Mouse (Mus musculus) fat pad, adult 2 months (tissue): Measurements from ENCODE around the gene Gm37419.

ENCODE experiments used
- DNase-seq: peaks from one replicate; pipeline ENCODE4 v3.0.0-alpha.2; 2011; ENCODE audit warnings: low read depth, low spot score; ENCODE audit errors: extremely low read depth

The Gm37419 gene

DNA sequence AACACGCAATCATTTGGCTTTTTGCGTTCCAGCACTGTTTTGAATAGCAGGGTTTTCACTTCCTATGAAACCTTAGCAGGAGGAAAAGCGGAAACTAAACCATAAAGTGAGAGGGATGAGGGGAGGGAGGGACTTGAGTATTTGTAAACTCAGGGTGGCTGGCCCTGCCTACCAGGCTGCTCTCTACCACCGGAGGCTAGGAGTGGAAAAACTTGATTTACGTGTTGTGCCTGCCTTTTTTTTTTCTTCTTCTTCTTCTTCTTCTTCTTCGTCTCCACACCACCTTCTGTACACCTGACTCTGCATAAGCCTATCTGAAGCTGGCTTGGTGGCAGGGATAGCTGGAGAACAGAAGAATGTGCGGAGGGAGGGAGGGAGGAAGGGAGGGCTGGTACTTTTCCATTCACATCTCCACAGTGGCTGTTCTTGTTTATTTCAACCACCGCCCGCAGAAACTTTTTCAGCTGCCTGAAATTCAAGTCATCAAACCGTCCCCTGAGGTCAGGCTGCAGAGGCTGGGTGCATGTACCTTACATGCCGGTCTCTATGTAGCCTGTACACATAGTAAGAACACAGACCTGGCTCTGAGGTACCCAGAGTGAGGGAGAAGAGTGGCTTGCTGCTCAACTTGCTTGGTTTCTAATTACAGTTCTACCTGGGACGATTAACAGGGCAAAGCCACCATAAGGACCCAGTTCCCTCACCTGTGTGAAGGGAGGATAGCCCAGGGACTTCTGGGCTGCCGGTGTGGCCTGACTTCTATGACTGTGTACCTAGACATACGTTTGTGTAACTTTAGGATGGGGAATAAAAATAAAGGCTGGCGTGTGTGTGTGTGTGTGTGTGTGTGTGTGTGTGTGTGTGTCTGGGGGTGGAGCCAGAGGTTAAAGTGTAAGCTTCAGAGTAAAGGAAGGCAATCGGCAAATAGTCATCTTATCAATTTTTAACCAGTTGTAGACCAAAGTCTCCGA, 5.4 kb downstream of the Gm37419 start:
- no peak for DNase-seq

DNA sequence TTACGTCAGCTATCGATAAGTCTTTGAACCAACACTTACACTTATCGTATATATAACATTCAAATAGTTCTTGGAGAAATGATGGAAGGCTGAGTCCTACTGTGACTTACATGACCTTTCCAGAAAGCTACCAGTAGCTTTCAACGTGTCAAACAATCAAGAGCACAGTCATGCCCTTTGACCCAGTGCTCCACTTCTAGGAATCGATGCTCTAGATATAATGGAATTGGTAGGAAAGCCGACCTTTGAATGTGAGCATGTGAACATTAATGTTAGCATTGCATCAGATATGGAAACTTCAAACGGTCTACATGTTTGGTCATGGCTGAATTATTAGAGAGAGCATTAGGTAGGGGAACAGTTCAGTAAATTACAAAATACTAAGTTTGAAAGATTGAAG, 8.1 kb downstream of the Gm37419 start:
- DNase-seq, result no peak

GRCm38 (mm10) chr16:23997228-23997627, 8.9 kb downstream of the Gm37419 start:
- no peak for DNase-seq

DNA sequence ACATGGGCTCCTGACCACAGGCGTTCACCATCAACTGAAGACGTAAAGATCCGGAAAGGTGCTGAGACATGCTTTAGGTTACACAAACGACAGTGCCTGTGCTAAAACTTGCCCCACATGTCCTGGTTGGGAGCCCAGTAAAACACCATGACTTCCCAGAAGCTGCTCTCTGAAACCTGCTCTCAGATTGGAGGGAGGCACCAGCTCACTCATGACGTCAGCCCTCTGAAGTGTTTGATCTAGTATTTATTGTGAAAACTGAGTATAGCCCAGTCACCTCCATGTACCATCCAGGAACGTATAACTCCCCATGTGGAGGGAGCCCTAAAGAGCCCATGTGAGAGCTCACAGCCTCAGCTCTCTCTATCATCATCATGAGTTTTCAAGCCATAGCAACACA, 9.6 kb downstream of the Gm37419 start:
- DNase-seq, result no peak

- DNase-seq, result peak; percentile 83
Observed at GRCm38 (mm10) chr16:24005928-24006327, 17.6 kb downstream of the Gm37419 start.

DNA sequence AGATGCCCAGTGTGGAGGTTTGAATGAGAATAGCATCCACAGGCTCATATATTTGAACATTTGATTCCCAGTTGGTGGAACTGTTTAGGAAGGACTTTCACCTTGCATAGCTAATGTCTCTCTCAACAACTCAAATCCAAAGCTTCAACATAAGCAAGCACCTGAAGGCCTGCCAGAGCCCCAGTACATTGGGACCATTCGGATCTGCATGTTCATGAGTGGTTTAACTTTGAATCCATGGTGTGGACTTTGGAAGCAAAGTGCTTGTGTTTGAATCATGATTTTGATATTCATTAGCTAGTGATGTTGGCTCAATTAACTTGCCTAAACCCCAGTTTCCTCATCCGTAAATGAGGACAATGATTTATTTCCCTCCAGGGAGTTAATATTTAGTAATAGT, 21.6 kb downstream of the Gm37419 start:
- DNase-seq, result no peak

GRCm38 (mm10) chr16:24011306-24011705, 23.0 kb downstream of the Gm37419 start:
- no peak for DNase-seq

DNA sequence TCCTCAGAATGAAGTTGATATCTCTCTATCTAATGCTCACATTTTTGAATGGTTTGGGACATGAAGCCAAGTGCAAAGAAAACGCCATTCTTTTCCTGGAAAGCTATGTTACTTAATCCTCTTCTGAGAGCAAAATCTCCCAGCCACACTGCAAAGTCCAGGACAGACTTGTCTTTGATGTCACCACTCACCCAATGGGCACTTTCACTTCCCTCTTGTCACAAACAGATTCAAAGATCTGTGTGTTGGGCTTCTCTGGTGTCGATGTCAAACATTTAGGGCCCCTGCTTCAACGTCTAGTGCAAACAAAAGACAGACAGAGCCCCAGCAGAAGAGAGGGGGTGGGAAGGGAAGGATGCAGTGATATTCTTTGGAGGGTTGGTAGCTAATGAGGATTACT, 23.8 kb downstream of the Gm37419 start:
- DNase-seq, result no peak

DNA sequence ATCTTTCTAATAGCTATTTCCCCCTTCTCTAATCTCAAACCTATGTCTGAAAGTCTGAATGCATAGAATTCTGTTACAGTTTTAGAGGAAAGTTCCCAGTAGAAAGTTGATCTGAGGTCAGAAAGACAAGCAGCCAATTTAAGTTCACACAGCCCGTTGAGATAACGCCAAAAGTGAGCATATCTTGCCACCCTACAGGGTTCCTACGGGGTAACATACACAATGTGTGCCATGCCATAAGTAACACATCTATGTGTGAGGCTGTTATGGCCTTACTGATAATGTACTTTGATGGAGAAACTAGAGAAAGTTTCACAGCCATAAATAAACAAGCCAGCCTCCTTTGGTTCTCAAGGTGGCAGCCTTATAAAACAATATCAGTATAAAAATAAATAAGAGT, 26.1 kb downstream of the Gm37419 start:
- DNase-seq, result no peak

DNA sequence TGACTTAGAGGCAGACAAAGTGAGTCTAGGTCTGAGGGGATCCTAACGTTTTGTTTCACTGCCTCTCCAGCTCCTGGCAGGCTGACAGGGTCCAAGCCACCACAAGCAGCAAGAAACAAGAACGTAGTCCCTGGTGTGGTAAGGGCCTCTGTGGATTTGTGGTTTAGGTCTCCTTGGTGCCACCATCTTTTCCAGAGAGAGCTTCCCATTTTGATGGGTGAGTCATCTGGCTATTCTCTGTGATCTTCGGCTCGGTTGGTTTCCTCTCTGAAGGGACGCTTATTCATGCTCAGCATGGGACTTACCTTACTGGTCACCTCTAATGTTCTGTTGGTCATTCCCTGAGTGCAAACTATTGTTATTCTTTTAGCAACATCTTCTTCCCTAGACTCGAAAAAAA, 28.0 kb downstream of the Gm37419 start:
- no peak for DNase-seq

DNA sequence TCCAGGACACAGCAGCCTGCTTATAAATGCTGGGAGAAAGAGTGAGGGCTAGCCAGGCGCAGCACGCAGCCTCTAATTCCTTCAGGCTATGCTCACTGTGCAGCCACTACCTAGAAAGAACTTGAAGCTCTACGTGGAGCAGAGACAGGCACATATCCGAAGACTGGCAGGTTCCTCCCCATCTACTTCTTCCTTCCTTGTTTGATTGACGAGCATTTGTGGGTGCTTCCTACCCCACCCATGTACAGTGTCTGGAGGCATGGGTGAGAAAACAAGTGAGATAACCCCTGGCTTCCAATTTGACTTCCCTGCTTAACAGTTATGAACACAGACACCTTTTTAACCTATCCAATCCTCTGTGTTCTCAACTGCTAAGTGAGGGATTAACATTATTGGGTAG, 28.5 kb downstream of the Gm37419 start:
- DNase-seq, result no peak

DNA sequence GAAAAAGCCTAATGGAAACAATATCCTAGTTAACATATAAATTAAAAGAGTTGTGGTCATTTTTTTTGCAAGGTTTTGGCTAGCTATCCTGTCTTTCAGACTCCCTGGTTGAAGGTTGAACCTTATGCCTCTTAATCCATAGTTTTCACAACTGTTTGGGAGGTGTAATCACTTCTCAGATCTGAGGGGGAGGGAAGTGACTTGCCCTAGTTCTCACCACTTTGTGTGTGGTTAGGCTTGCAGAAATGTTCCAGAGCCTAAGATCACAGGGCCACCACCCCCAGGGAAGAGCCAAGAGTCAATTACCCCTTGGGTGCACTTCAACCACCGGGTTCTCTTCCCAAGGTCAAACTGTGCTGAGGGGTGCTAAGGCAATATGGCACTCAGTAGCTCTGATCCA, 33.4 kb downstream of the Gm37419 start:
- peak; percentile 74 for DNase-seq

DNA sequence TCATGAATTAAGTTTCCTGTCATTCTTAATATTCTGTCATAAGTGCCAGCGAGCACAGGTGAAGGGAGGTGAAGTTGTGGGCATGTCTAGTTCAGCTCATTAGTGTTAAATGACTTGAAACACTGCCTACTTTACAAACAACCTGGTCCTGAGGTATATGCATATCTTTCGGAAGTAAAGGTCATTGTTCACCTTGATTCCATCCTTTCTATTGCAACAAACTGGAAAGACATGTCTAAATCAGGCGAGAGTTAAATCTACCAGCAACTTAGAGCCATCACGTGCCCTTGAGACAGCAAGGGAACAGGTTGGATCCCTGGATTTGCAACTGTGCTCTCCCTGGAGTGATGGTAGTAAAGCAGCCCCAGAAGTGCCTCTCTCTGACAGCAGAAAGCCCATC, 34.3 kb downstream of the Gm37419 start:
- peak; percentile 79 for DNase-seq

DNA sequence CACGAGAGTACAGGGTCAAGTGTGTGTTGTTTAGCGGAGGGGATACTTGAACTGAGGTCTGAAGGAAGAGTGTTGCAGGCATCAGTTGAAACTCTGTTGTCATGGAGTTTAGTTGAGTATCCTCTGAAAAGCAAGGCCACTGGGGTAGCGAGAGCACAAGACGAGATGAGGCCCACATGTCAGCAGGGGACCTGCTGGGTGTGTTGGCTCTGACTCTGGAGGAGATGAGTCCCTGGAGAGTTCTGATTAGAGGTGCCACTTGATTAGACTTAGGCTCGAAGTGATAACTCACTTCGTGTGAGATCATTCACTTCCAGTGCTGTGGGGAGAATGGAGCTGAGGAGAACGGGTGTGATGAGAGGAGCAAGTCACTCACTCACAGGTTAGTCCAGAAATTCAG, 37.2 kb downstream of the Gm37419 start:
- no peak for DNase-seq

DNA sequence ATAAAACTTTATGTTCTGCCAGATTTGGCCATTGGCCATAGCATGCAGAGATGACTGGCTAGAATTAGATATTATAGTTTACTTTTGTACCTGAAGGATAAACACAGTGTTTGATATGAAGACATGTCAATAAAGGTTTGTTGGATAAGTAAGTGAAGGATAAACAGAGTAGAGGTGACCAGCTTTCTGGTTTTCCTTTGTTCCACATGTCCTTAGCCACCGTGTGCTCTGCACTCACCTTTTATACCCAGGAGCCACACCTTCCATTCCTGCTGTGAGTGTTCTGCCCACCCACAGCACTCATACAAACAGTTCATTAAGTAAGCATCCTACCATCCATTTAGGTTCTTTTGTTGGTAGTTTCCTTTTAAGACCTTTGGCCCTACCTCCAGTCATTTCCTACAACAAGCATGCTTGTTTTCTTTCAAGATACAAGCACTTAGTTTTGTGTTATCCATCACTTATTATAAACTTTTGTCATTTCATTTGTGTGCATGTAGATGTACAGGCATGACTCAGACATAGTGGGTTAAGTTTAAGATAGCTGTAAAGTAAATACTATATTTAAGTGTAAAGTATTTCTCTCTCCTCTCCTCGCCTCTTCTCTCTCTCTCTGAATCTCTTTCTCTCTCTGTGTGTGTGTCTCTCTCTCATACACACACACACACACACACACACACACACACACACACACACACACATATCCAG, 41.8 kb downstream of the Gm37419 start:
- no peak for DNase-seq

- DNase-seq, result no peak
Observed at GRCm38 (mm10) chr16:24033259-24033658, 45.0 kb downstream of the Gm37419 start.

DNA sequence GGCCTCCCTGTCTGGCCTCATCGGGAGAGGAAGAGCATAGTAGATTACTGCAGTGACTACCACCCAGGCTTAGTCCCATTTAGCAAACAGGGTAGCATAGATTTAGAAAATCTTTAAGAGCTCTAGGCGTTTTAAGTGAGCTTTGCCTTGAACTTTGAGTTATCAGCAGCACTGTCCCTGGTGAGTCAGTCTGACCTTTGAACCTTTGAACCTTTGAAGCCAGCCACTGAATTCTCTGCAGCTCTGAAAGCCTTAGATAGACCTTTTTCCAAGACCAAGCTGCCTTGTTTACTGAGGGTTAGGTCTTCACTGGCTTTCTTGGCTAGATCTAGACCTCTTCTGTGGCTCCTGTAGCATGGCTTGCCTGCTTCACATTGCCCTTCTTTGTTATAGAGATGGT, 46.2 kb downstream of the Gm37419 start:
- DNase-seq, result no peak

- no peak for DNase-seq
Observed at GRCm38 (mm10) chr16:24035767-24036166, 47.5 kb downstream of the Gm37419 start.

DNA sequence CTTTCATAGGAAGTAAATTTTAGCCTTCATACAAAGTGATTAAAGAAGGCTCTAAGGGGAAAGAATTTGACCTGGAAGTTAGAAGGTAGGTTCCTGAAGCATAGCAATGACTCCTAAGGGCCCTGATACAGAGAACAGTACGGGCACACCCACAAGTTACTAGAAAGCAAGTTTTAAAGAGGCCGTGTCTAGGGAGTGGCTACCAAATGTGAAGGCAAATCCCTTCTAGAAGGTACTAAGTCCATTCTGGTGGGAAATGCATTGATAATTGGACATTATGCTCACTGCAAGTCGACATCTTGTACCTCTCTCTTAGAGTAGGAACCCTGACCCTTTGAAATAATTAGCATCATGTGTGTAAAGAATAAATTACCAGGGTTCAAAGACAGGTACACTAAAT, 48.1 kb downstream of the Gm37419 start:
- DNase-seq, result no peak
